Mouse (Mus musculus): ENCODE results near the gene Akip1. TPM values are rescaled to one million over a fixed set of nuclear protein-coding genes. Genes with fewer than 3 reads are reported as not detected.

The Akip1 gene
- total RNA-seq (2015; ENCODE audit: low replicate concordance) (5.2 and 18.0 TPM in 2 replicates), total RNA-seq (2017; ENCODE audit: low replicate concordance) (3.2 and 6.4 TPM in 2 replicates)

GRCm38 (mm10) chr7:109703190-109704015, at the start of gene Akip1, which contains the start of gene St5:
TSS of gene Akip1 (plus strand) at chr7:109703690.
TSS of gene St5 (minus strand) at chr7:109703605.
- ATAC-seq (replicated peaks; ENCODE audit: low FRiP score, poor library complexity, severe bottlenecking), result peak; percentile 87

GRCm38 (mm10) chr7:109654871-109655270, 48.6 kb upstream of the Akip1 start:
- no peak; the same call in 1 of the 2 replicates for ATAC-seq (replicated peaks; ENCODE audit: low FRiP score, poor library complexity, severe bottlenecking)

DNA sequence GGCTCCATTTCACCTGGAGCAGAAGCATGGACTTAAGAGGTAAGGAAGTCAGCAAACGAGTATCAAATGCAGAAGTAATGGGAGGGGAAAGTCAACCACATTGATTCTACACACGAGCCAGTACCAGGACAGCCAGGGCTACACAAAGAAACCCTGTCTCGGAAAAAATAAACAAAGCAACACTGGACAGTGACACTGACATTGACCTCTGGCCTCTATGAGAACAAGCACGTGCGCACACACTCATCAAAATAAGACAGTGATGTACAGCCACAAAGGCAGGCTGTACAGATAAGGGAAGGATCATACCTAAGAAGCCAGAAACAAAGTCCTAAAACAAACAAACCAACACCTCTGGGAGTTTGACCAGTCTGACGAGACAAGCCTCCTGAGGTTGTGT, 45.6 kb upstream of the Akip1 start:
- no peak for ATAC-seq (replicated peaks; ENCODE audit: low FRiP score, poor library complexity, severe bottlenecking)

DNA sequence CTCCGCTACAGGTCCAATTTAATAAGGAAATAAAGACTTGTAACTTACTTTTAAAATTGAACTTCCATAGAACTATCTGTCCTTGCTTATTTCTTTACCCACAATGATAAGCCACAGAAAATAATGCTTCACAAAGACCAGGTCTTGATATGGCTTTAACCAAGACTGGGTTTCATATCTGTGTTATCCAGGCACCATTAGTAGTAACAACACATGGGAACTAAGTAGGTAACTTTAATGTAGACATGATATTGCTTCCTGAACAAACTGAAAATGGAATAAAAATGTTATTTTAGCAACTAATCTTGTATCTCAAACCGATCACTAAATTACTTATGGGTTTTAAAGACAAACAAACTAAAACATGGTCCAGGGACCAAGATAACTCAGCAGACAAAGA, 44.2 kb upstream of the Akip1 start:
- no peak for ATAC-seq (replicated peaks; ENCODE audit: low FRiP score, poor library complexity, severe bottlenecking)

GRCm38 (mm10) chr7:109662626-109663025, 40.9 kb upstream of the Akip1 start:
- ATAC-seq (replicated peaks; ENCODE audit: low FRiP score, poor library complexity, severe bottlenecking), result no peak

DNA sequence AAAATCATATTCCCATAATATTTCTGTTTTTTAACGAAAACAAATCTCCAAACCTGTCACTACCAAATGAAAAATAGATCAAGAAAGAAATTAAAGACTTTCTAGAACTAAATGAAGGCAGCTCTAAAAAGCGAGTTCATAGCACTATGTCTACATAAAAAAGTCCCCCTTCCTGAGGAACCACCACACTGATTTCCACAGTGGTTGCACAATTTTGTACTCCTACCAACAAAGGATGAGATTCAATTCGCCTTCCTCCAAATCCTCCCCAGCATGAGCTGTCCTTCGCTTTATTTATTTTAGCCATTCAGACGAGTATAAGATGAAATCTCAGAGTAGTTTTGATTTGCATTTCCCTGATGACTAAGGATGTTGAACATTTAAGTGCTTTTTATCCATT, 36.8 kb upstream of the Akip1 start:
- no peak for ATAC-seq (replicated peaks; ENCODE audit: low FRiP score, poor library complexity, severe bottlenecking)

DNA sequence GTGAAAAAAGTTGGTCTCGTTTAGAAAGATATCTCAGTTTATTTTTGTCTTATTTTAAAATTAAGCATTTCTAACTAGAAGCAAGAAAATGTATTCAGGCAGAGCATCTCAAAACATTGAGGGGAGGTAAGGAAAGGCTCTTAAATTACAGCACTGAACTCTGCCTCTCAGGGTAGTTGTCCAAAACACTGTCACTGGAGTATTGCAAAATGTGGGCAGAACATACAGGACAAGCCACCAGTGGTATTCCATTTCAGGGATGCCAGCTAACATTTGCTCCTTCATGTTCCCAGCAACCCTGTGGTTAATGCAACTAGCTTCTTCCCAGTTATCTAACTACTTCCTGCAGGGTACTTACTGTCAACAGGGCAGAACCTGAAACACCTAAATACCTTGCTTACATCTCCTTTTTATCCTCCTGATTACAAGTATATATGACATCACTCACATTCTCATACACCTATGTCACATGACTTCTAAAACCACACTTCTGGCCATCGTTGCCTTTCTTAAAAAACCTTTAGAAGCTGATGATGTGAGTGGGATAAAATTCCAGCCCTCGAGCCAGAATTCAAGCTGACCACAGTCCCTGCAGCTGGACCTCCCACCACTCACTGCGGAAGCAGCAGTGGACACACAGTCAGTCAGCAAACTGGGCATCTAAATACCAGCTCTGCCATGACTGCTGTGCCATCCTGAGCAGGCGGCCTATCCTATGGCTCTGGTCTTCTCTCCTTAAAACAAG, 33.9 kb upstream of the Akip1 start:
- no peak for ATAC-seq (replicated peaks; ENCODE audit: low FRiP score, poor library complexity, severe bottlenecking)

GRCm38 (mm10) chr7:109671581-109672471, 31.7 kb upstream of the Akip1 start:
- ATAC-seq (replicated peaks; ENCODE audit: low FRiP score, poor library complexity, severe bottlenecking), result no peak

DNA sequence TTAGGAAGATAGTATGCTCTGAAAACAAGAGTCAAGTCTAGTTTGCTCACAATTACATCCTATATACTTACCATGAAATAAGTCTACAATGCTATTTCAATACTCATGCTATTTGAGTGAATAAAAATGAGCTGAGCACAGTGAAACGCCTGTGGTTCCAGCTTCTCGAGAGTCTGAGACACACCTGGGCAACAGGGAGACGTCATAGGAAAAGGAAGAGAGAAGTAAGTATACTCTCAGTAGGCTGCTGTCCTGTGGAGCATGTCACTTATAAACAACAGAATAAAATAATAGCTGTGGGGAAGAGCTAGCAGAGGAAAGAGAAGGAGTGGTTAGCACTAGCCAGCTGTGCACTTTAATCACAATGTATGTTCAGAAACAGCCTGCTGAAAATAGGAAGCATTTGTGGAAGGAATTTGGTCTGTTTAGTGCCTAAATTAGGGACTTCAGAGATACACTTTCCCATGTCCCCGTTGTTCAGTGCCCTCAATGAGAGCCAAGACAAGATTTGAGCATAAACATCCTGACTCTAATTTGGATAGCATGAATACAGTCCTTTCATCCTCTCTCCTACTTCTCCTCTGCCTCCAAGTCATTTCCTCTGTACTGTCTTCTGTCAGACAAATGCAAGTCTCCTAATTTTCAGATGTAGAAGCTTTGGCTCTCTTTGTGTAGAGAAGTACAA, 28.4 kb upstream of the Akip1 start:
- ATAC-seq (replicated peaks; ENCODE audit: low FRiP score, poor library complexity, severe bottlenecking), result no peak

- ATAC-seq (replicated peaks; ENCODE audit: low FRiP score, poor library complexity, severe bottlenecking), result no peak
Observed at GRCm38 (mm10) chr7:109680284-109680683, 23.2 kb upstream of the Akip1 start.

- no peak for ATAC-seq (replicated peaks; ENCODE audit: low FRiP score, poor library complexity, severe bottlenecking)
Observed at GRCm38 (mm10) chr7:109680879-109681278, 22.6 kb upstream of the Akip1 start.

DNA sequence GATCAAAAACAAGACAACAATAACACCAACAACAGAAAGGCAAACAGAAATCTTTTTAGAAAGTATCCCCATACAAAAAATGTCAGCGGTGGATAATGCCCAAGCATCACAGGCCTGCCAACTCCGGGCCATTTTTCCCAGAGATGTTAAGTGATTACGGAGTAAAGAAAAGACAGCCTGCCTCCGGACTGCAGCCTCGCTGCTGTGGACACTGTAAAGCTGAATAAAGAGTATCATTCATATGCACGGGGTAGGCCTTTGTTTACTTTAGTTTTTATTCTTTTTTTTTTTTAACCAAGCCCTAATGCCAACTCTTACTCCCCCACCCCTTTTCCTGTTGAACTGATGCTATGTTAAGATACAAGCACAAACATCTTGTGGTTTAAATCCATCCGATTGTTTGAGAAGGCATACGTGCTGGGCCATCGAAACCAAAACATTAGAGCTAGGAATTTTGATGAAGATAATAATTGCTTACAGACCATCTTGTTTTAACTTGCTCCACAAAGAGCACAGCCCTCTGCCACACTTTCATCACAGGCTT, 16.8 kb upstream of the Akip1 start:
- no peak for ATAC-seq (replicated peaks; ENCODE audit: low FRiP score, poor library complexity, severe bottlenecking)

GRCm38 (mm10) chr7:109690101-109690500, 13.4 kb upstream of the Akip1 start:
- no peak for ATAC-seq (replicated peaks; ENCODE audit: low FRiP score, poor library complexity, severe bottlenecking)

GRCm38 (mm10) chr7:109690961-109691360, 12.5 kb upstream of the Akip1 start:
- ATAC-seq (replicated peaks; ENCODE audit: low FRiP score, poor library complexity, severe bottlenecking), result no peak

DNA sequence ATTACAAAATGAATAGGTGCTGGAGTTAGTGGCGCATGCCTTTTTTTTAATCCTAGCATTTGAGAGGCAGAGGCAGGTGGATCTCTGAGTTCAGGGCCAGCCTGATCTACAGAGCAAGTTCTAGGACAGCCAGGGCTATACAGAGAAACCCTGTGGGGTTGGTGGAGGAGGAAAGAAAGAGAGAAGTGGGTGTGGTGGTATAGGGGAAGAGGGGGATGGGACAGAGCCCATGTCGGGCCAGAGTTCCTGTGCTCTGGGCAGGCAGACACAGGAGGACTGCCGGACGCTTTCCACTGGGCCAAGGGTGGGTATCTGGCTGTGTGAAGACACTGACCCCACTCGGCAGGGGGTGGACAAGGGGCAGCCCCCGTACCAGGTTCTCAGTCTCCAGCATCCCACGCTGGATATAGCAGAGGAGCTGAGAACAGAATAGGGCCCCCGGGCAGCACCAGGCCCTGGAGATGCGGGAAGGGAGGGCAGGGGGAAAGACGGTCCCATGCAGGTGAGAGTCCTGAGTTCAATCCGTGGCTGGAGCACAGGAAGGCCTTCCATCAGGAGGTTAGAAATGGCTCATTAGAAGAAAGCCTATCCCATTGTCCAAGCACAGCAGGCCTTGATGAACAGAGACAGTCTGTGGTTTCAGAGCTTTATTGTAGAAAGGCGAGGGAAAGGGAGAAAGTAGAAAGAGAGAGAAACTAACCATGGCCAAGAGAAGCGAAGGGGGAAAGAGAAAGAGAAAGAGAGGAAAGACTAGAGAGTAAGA, 8.7 kb upstream of the Akip1 start:
- no peak for ATAC-seq (replicated peaks; ENCODE audit: low FRiP score, poor library complexity, severe bottlenecking)

GRCm38 (mm10) chr7:109695339-109695726, 8.2 kb upstream of the Akip1 start:
- no peak for ATAC-seq (replicated peaks; ENCODE audit: low FRiP score, poor library complexity, severe bottlenecking)

- ATAC-seq (replicated peaks; ENCODE audit: low FRiP score, poor library complexity, severe bottlenecking), result no peak
Observed at GRCm38 (mm10) chr7:109700213-109700612, 3.3 kb upstream of the Akip1 start.

DNA sequence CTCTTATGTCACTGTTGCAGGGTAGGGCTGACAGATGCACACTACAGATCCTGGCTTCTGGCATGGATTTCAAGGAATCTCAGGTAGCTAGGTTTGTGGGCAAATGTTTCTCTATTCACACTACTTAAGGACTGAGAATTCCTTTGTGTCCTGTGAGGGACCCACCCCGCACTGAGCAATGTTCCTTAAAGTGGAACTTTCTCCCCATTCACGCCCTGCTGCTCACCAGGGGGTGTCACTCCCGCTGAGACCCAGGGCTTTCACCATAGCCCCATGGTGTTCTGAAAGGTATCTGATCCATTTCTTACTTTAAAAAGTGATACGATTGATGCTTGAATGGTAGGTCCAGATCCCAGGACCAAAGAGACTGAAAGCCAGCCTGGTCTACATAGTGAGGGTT, 769 bp upstream of the Akip1 start:
- no peak for ATAC-seq (replicated peaks; ENCODE audit: low FRiP score, poor library complexity, severe bottlenecking)

- peak; percentile 52 for ATAC-seq (replicated peaks; ENCODE audit: low FRiP score, poor library complexity, severe bottlenecking)
Observed at GRCm38 (mm10) chr7:109704016-109704377, 507 bp downstream of the Akip1 start.

Data from erythroblast, adult 5-6 weeks (primary cell).